Mouse (Mus musculus) neural tube, embryonic 15.5 days (tissue): Measurements from ENCODE around the gene Rsrc1. TPM values are rescaled to one million over a fixed set of nuclear protein-coding genes. Genes with fewer than 3 reads are reported as not detected.
A peak's percentile ranks its signal among the peaks of the same experiment; 100 is the strongest.

Experiments
- ATAC-seq: fragments of 200-750 bp; cut with Nextera tagmentation; 2 replicates; pipeline ENCODE4 v1.8.0; 2017; ENCODE audit warnings: mild to moderate bottlenecking, moderate TSS enrichment, moderate library complexity; ENCODE audit not compliant: low FRiP score
- H3K27ac ChIP-seq: fragments of 300-500 bp; sonication (generic); replicated peaks from 2 replicates; pipeline ENCODE4 v1.5.1; 2015; ENCODE audit warnings: mild to moderate bottlenecking, inconsistent platforms
- H3K27me3 ChIP-seq: fragments of 300-500 bp; sonication (generic); replicated peaks from 2 replicates; pipeline ENCODE4 v1.6.1; 2015; ENCODE audit warnings: inconsistent platforms
- H3K36me3 ChIP-seq: fragments of 300-500 bp; sonication (generic); 2 replicates; pipeline ENCODE4 v1.6.1; 2015; ENCODE audit warnings: inconsistent platforms
- H3K4me1 ChIP-seq: fragments of 300-500 bp; sonication (generic); 2 replicates; pipeline ENCODE4 v1.6.1; 2015; ENCODE audit warnings: inconsistent platforms
- H3K4me2 ChIP-seq: fragments of 300-500 bp; sonication (generic); 2 replicates; pipeline ENCODE4 v1.6.1; 2015; ENCODE audit warnings: inconsistent platforms, mild to moderate bottlenecking, moderate library complexity
- H3K4me3 ChIP-seq: fragments of 300-500 bp; sonication (generic); replicated peaks from 2 replicates; pipeline ENCODE4 v1.5.1; 2015; ENCODE audit warnings: mild to moderate bottlenecking, inconsistent platforms
- H3K9ac ChIP-seq: fragments of 300-500 bp; sonication (generic); replicated peaks from 2 replicates; pipeline ENCODE4 v1.6.1; 2015; ENCODE audit warnings: mild to moderate bottlenecking, inconsistent platforms
- H3K9me3 ChIP-seq: fragments of 300-500 bp; sonication (generic); replicated peaks from 2 replicates; pipeline ENCODE4 v1.6.1; 2016; ENCODE audit warnings: inconsistent platforms
- WGBS: fragments of 180-500 bp; shearing (Covaris S2); methylation state at CpG from one replicate; pipeline ENCODE4 v1.1.7; 2015; ENCODE audit warnings: mixed read lengths; 5-methylcytosine and 5-hydroxymethylcytosine counted together
- polyA plus RNA-seq: library from polyadenylated mRNA; unstranded; fragments of >200 nt; fragmentation: Nextera tagmentation; extraction: Ambion mirVana; gene quantifications from 2 replicates; pipeline ENCODE4 v1.2.1, GENCODE M21; 2015

Gene Rsrc1
- polyA plus RNA-seq, 1 experiment from 2014 or later = 29.9 TPM

- Histone ChIP-seq H3K4me1 (no peaks in the 10 kb centered on the region), H3K4me2 (no peak overlapping the region), H3K4me3 (no peak overlapping the region), H3K9ac (no peak overlapping the region), H3K9me3 (no peaks in the 10 kb centered on the region), H3K27ac (no peak overlapping the region), H3K27me3 (peaks cover 5% of the 10 kb centered on the region; the same call in 1 of the 2 replicates), H3K36me3 (no peaks in the 10 kb centered on the region)
- WGBS = 50% methylated on average over 4 of the region's 5 CpGs
- ATAC-seq = peak; percentile 66
These were observed 371.1 kb downstream of the Rsrc1 start for GRCm38 (mm10) chr3:67352128-67352762.

DNA sequence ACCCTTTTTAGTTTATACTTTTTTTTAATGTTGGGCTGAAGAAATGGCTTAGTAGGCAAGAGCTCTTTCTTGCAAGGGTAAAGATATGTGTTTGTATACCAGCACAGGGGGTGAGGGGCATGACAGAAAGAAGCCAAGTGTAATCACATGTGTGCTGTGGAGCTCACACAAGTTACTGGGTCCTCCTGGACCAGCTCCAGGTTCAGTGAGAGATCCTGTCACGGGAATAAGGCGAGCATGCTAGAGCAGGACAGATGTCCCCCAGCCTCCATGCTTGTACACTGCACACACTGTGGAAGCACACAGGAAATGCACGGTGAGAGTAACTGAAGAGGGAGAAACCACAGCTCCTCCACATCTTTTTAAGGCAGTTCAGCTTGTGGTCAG is 371.6 kb downstream of the Rsrc1 start:
- Histone ChIP-seq H3K27ac (no peak overlapping the region), H3K9ac (no peak overlapping the region), H3K4me2 (no peak overlapping the region), H3K36me3 (no peaks in the 10 kb centered on the region), H3K27me3 (peaks cover 9% of the 10 kb centered on the region; the same call in 1 of the 2 replicates), H3K4me3 (no peak overlapping the region), H3K9me3 (no peaks in the 10 kb centered on the region), H3K4me1 (no peaks in the 10 kb centered on the region)
- 77% methylated on average over 3 of the region's 3 CpGs for WGBS
- no peak for ATAC-seq

DNA sequence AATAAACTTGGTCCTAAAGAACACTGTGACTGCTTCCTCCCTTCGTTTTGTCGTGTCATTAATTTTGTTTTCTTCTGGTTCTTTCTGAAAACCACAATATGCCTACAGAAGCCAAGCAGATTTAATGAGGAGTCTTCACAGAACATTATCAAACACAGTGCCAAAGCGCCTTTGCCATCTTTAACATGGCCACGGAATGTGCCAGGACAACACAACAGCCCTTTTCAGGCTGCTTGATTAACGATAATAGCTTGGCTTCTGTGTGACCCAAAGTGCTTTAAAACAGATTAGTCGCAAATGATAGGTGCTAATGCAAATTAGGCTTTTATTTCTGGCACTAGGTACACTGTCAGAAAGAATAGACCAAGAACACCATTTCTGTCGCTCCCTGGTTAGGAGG is 377.2 kb downstream of the Rsrc1 start:
- no peak overlapping the region for H3K27ac ChIP-seq
- no peaks in the 10 kb centered on the region for H3K4me1 ChIP-seq
- H3K36me3 ChIP-seq = no peaks in the 10 kb centered on the region
- no peak for ATAC-seq
- H3K27me3 ChIP-seq = peaks cover 9% of the 10 kb centered on the region; the same call in 1 of the 2 replicates
- WGBS = 31% methylated on average over 7 of the region's 7 CpGs
- H3K9ac ChIP-seq = no peak overlapping the region
- H3K9me3 ChIP-seq = no peaks in the 10 kb centered on the region
- no peak overlapping the region for H3K4me3 ChIP-seq
- H3K4me2 ChIP-seq = no peak overlapping the region

DNA sequence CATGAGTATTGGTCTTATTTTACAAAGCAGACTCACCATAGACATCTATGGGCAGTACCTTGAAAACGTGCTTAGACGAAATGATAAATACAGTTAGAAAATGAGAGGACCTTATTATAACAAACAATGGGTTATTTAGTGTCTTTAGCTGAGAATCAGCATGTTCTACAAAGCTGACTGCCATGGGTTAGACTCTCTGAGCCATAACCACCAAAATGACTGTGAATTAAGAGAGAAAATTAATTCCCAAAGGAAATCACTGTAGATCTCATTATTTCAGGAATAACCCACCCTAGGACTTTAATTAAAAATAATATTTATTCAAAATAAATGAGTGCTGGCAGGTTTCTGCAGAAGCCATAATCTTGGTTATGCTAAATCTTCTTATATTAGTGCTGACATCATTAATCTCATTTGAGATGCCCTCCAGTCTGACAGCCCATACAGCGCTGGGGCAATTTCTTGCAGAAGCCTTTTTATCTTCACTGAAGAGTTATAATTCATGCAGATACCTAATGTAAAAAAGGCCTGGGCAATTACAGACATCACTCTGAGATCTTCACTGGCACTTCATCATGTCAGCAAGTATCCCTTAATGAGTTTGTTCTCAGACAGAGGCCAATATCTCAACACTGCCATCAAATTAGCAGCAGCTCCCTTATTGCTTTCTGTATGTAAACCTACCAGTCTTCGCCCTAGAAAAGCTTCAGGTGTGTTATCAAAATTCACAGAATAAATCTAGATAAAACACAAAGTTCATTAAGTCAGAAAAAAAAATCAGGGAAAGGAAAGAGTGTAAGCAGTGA is 385.1 kb downstream of the Rsrc1 start:
- peak; percentile 47; the same call in 1 of the 2 replicates for ATAC-seq
- Histone ChIP-seq H3K4me2 (no peak overlapping the region), H3K27ac (no peak overlapping the region)

DNA sequence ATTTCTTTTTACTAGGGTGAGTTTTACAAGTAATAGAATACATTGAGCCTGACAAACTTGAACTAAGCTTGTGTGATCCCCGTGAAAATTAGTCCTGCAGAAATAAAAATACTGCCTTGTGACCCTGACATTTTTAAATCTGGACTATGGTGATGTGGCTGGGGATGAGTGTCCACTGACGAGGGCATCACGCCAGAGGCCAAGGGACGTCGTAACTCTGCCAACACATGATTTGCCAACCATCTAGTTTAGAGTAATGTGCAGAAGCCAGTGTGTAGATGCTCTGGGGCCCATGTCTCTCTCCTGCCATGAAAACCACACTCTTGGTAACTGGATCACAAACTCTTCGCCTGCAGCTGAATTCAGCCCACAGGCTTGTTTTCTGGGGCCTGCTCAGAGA is 386.3 kb downstream of the Rsrc1 start:
- Histone ChIP-seq H3K9me3 (no peaks in the 10 kb centered on the region), H3K36me3 (no peaks in the 10 kb centered on the region), H3K27me3 (peaks cover 22% of the 10 kb centered on the region), H3K4me2 (no peak overlapping the region), H3K4me1 (no peaks in the 10 kb centered on the region), H3K9ac (no peak overlapping the region), H3K27ac (no peak overlapping the region), H3K4me3 (no peak overlapping the region)
- no peak for ATAC-seq
- WGBS = 86% methylated on average over 6 of the region's 6 CpGs

More for the DNA sequence above, 385.1 kb downstream of the Rsrc1 start:
- H3K27me3 ChIP-seq = peaks cover 11% of the 10 kb centered on the region; the same call in 1 of the 2 replicates
- WGBS = 51% methylated on average over 4 of the region's 4 CpGs
- no peaks in the 10 kb centered on the region for H3K36me3 ChIP-seq
- H3K9ac ChIP-seq = no peak overlapping the region
- H3K4me3 ChIP-seq = no peak overlapping the region
- no peaks in the 10 kb centered on the region for H3K9me3 ChIP-seq
- H3K4me1 ChIP-seq = no peaks in the 10 kb centered on the region

DNA sequence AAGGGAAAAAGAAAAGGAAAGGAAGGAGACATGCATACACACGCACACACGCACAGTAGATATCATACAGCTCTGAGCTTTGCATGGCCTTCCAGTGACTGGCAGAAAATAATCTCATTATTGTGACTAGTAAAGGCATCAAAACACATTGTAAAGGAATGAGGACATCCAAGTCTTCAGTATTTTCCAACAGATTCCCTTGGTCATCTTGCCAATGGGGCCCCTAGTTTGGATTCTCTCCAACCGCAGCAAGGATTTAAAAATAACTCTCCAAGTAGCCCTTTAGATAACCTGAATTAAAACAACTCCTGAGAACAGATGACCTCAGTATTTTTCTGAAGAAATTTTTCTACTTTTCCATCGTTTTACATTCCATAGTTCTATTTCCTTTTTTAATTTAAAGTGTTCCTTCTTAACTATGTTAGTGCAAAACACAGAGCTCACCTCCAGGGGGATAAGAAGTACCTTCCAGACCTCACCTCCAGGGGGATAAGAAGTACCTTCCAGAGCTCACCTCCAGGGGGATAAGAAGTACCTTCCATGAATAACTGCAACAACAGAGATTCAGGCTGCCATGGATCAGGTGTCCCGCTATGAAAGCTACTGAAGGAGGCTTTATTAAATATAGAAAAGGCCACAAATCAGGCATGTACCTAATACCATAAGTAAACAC is 388.4 kb downstream of the Rsrc1 start:
- ATAC-seq = no peak

GRCm38 (mm10) chr3:67372194-67372593 is 391.0 kb downstream of the Rsrc1 start:
- WGBS = 78% methylated on average over 4 of the region's 4 CpGs
- Histone ChIP-seq H3K27me3 (peaks cover 33% of the 10 kb centered on the region), H3K4me1 (0 out of 2 replicates have a peak, but pooled peaks cover 5% of the 10 kb centered on the region), H3K9ac (no peak overlapping the region), H3K4me3 (no peak overlapping the region), H3K9me3 (no peaks in the 10 kb centered on the region), H3K4me2 (no peak overlapping the region), H3K36me3 (no peaks in the 10 kb centered on the region), H3K27ac (no peak overlapping the region)
- no peak for ATAC-seq

More for the DNA sequence above, 388.4 kb downstream of the Rsrc1 start:
- WGBS = 84% methylated on average over 5 of the region's 5 CpGs
- Histone ChIP-seq H3K9me3 (no peaks in the 10 kb centered on the region), H3K4me1 (0 out of 2 replicates have a peak, but pooled peaks cover 5% of the 10 kb centered on the region), H3K4me2 (no peak overlapping the region), H3K36me3 (no peaks in the 10 kb centered on the region), H3K9ac (no peak overlapping the region), H3K27me3 (peaks cover 31% of the 10 kb centered on the region), H3K4me3 (no peak overlapping the region), H3K27ac (no peak overlapping the region)

DNA sequence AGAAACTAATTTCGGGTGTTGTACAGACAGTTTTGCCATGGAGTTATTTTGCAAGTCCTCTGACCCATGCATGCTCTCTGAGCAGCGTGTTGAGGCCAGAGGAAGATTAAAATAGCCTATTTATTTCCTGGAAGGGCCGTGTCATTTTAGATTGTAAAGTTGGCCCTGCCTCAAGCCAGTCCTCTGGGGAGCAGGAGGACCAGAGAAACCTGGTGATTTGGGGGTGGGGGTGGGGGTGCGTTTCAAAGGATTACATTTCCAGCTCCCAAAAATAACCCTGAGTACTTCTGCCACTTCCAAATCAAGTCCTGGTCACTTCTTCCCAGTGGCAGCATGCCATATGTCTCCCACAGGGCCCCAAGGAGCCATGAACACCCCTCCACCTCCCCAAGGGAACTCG is 391.6 kb downstream of the Rsrc1 start:
- H3K27me3 ChIP-seq = peaks cover 33% of the 10 kb centered on the region
- H3K9ac ChIP-seq = no peak overlapping the region
- no peak overlapping the region for H3K27ac ChIP-seq
- no peak overlapping the region for H3K4me2 ChIP-seq
- 62% methylated on average over 5 of the region's 5 CpGs for WGBS
- H3K4me1 ChIP-seq = 0 out of 2 replicates have a peak, but pooled peaks cover 5% of the 10 kb centered on the region
- ATAC-seq = no peak
- no peaks in the 10 kb centered on the region for H3K9me3 ChIP-seq
- H3K36me3 ChIP-seq = no peaks in the 10 kb centered on the region
- H3K4me3 ChIP-seq = no peak overlapping the region

DNA sequence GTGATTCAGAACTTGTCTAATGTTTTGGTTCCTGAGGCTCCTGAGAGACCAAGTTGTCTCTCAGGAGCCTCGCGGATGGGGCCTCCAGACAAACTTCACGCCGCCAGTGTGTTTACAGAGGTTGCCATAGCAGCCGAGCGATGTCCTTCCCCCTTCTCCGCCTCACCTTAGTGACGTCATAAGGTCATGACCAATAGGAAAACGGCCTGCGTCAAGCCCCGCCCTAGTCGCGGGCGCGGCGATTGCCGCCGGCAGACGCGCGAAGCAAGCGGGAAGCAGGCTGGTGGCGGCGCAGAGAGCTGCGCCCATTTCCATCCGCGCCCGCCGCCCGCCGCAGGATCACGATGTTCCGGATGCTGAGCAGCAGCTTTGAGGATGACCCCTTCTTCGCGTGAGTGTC is 392.7 kb downstream of the Rsrc1 start, which contains the start of gene Mlf1:
Gene Mlf1 (plus strand): TSS at position 226 of the 400 bp plus-strand sequence.
- WGBS = 0% methylated on average over 35 of the region's 35 CpGs
- H3K4me2 ChIP-seq = peak within 1 kb of the TSS; percentile 93
- peak; percentile 99 for ATAC-seq

GRCm38 (mm10) chr3:67374360-67374778 is 393.2 kb downstream of the Rsrc1 start:
- Histone ChIP-seq H3K9ac (peak overlapping the region; percentile 60), H3K4me1 (0 out of 2 replicates have a peak, but pooled peaks cover 5% of the 10 kb centered on the region), H3K9me3 (no peaks in the 10 kb centered on the region), H3K27me3 (peaks cover 33% of the 10 kb centered on the region), H3K4me3 (peak overlapping the region; percentile 56), H3K36me3 (no peaks in the 10 kb centered on the region), H3K4me2 (peak overlapping the region; percentile 93), H3K27ac (no peak overlapping the region)
- ATAC-seq = peak; percentile 74
- 30% methylated on average over 7 of the region's 7 CpGs for WGBS

More for the DNA sequence above, 392.7 kb downstream of the Rsrc1 start, which contains the start of gene Mlf1:
- H3K27ac ChIP-seq = no peak within 1 kb of the TSS
- peak within 1 kb of the TSS; percentile 56 for H3K4me3 ChIP-seq
- peak within 1 kb of the TSS; percentile 60 for H3K9ac ChIP-seq
- H3K4me1 ChIP-seq = 0 out of 2 replicates have a peak, but pooled peaks cover 5% of the 10 kb centered on the region
- H3K36me3 ChIP-seq = no peaks in the 10 kb centered on the region
- peaks cover 33% of the 10 kb centered on the region for H3K27me3 ChIP-seq
- no peaks in the 10 kb centered on the region for H3K9me3 ChIP-seq

DNA sequence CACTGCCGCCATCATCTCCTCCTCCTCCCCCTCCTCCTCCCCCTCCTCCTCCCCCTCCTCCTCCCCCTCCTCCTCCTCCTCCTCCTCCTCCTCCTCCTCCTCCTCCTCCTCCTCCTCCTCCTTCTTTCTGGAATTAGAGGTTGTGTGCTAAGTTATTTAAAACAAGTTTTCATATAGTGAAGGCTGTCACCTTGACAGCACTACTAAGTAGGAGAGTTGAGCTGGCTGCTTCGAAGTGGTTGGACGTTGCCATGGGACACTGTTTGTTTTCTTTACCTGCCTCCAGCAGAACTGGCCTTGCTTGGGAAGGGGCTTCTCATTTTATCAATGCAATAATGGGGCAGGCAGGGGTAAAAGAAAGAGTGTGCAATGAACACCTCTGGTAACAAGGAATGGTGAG is 393.9 kb downstream of the Rsrc1 start, which contains the start of gene Gm17402:
Gene Gm17402 (minus strand): TSS at position 101 of the 400 bp plus-strand sequence.
- no peak within 1 kb of the TSS for H3K27ac ChIP-seq
- H3K27me3 ChIP-seq = peaks cover 30% of the 10 kb centered on the region
- H3K4me2 ChIP-seq = peak within 1 kb of the TSS; percentile 93
- no peaks in the 10 kb centered on the region for H3K9me3 ChIP-seq
- H3K9ac ChIP-seq = peak within 1 kb of the TSS; percentile 60
- peak within 1 kb of the TSS; percentile 56 for H3K4me3 ChIP-seq
- ATAC-seq = no peak
- H3K4me1 ChIP-seq = 0 out of 2 replicates have a peak, but pooled peaks cover 5% of the 10 kb centered on the region
- 69% methylated on average over 3 of the region's 3 CpGs for WGBS
- no peaks in the 10 kb centered on the region for H3K36me3 ChIP-seq
